Mouse (Mus musculus) layer of hippocampus, adult 18-20 months (tissue): ENCODE measurements around the gene Hipk2. TPM values are rescaled to one million over a fixed set of nuclear protein-coding genes. Genes with fewer than 3 reads are reported as not detected.
"Not testable (repeated sequence)": the region's sequence is repeated elsewhere in the genome, so short reads cannot be mapped to it uniquely, and the experiment has no call there.

Experiments
- DNase-seq, 2 experiments: peaks; one replicate each; pipeline ENCODE4 v3.0.0; 2022; ENCODE audit warnings: low spot score in 2 of 2
- total RNA-seq, 2 experiments: library from RNA; stranded (reverse); gene quantifications; 2 replicates each; pipeline ENCODE4 v1.2.3; 2021

Gene Hipk2
- total RNA-seq, 2 experiments from 2014 or later, result 63.8 to 66.2 TPM

GRCm38 (mm10) chr6:38710449-38710848 lies 165.5 kb downstream of the Hipk2 start:
- no peak for DNase-seq

GRCm38 (mm10) chr6:38704264-38704984 lies 171.5 kb downstream of the Hipk2 start:
- DNase-seq, result peak in 1 of 2 experiments; percentile 33

GRCm38 (mm10) chr6:38703526-38703925 lies 172.4 kb downstream of the Hipk2 start:
- DNase-seq, result no peak

GRCm38 (mm10) chr6:38702810-38703399 lies 173.1 kb downstream of the Hipk2 start:
- DNase-seq, result no peak

GRCm38 (mm10) chr6:38701421-38701820 lies 174.5 kb downstream of the Hipk2 start:
- DNase-seq, result no peak

GRCm38 (mm10) chr6:38698233-38698889 lies 177.6 kb downstream of the Hipk2 start:
- DNase-seq, result peak; percentile 41 to 76

- DNase-seq, result peak; percentile 48 to 78
Measured at GRCm38 (mm10) chr6:38696570-38696969, 179.4 kb downstream of the Hipk2 start.

- peak; percentile 72 to 93 for DNase-seq
Measured at GRCm38 (mm10) chr6:38695380-38696054, 180.4 kb downstream of the Hipk2 start.

GRCm38 (mm10) chr6:38692556-38692955 lies 183.4 kb downstream of the Hipk2 start:
- no peak for DNase-seq

- DNase-seq, result no peak
Measured at GRCm38 (mm10) chr6:38691052-38691451, 184.9 kb downstream of the Hipk2 start.

- DNase-seq, result no peak
Measured at GRCm38 (mm10) chr6:38690615-38691014, 185.3 kb downstream of the Hipk2 start.

- no peak for DNase-seq
Measured at GRCm38 (mm10) chr6:38688841-38689240, 187.1 kb downstream of the Hipk2 start.

GRCm38 (mm10) chr6:38687216-38687615 lies 188.7 kb downstream of the Hipk2 start:
- peak in 1 of 2 experiments; percentile 50 for DNase-seq

GRCm38 (mm10) chr6:38682532-38682931 lies 193.4 kb downstream of the Hipk2 start:
- no peak for DNase-seq

- no peak for DNase-seq
Measured at GRCm38 (mm10) chr6:38677629-38678028, 198.3 kb downstream of the Hipk2 start.

- DNase-seq, result no peak
Measured at GRCm38 (mm10) chr6:38676723-38677122, 199.2 kb downstream of the Hipk2 start.

GRCm38 (mm10) chr6:38676217-38676616 lies 199.7 kb downstream of the Hipk2 start:
- DNase-seq, result no peak

- no peak for DNase-seq
Measured at GRCm38 (mm10) chr6:38672011-38672410, 204.0 kb downstream of the Hipk2 start.

GRCm38 (mm10) chr6:38671270-38671669 lies 204.7 kb downstream of the Hipk2 start:
- no peak for DNase-seq

- not testable (repeated sequence) for DNase-seq
Measured at GRCm38 (mm10) chr6:38670488-38670887, 205.5 kb downstream of the Hipk2 start.

- DNase-seq, result no peak
Measured at GRCm38 (mm10) chr6:38669580-38669979, 206.4 kb downstream of the Hipk2 start.
